Mouse (Mus musculus): ENCODE measurements around the gene Cep170b.

Gene Cep170b

GRCm38 (mm10) chr12:112736636-112736925, 16.3 kb downstream of the Cep170b start:
- no peak for DNase-seq (ENCODE audit: low read depth, low spot score)

GRCm38 (mm10) chr12:112737081-112737480, 16.8 kb downstream of the Cep170b start:
- DNase-seq (ENCODE audit: low read depth, low spot score) = no peak

- DNase-seq (ENCODE audit: low read depth, low spot score) = no peak
These were observed 17.5 kb downstream of the Cep170b start for GRCm38 (mm10) chr12:112737761-112738160.

- no peak for DNase-seq (ENCODE audit: low read depth, low spot score)
These were observed 18.2 kb downstream of the Cep170b start for GRCm38 (mm10) chr12:112738281-112739022.

GRCm38 (mm10) chr12:112739023-112739568, 18.8 kb downstream of the Cep170b start:
- no peak for DNase-seq (ENCODE audit: low read depth, low spot score)

GRCm38 (mm10) chr12:112742768-112743167, 22.5 kb downstream of the Cep170b start:
- no peak for DNase-seq (ENCODE audit: low read depth, low spot score)

- DNase-seq (ENCODE audit: low read depth, low spot score) = peak; percentile 66
These were observed 23.1 kb downstream of the Cep170b start for GRCm38 (mm10) chr12:112743168-112743975.

GRCm38 (mm10) chr12:112744211-112744610, 24.0 kb downstream of the Cep170b start:
- DNase-seq (ENCODE audit: low read depth, low spot score) = no peak

GRCm38 (mm10) chr12:112744891-112745580, 24.8 kb downstream of the Cep170b start:
- DNase-seq (ENCODE audit: low read depth, low spot score) = no peak

GRCm38 (mm10) chr12:112745716-112746115, 25.5 kb downstream of the Cep170b start:
- no peak for DNase-seq (ENCODE audit: low read depth, low spot score)

- no peak for DNase-seq (ENCODE audit: low read depth, low spot score)
These were observed 26.2 kb downstream of the Cep170b start for GRCm38 (mm10) chr12:112746461-112746807.

GRCm38 (mm10) chr12:112746808-112747605, 26.8 kb downstream of the Cep170b start:
- DNase-seq (ENCODE audit: low read depth, low spot score) = peak; percentile 69

GRCm38 (mm10) chr12:112747606-112747970, 27.3 kb downstream of the Cep170b start:
- no peak for DNase-seq (ENCODE audit: low read depth, low spot score)

- DNase-seq (ENCODE audit: low read depth, low spot score) = no peak
These were observed 30.7 kb downstream of the Cep170b start for GRCm38 (mm10) chr12:112750976-112751375.

GRCm38 (mm10) chr12:112752399-112752798, 32.1 kb downstream of the Cep170b start:
- no peak for DNase-seq (ENCODE audit: low read depth, low spot score)

- no peak for DNase-seq (ENCODE audit: low read depth, low spot score)
These were observed 35.6 kb downstream of the Cep170b start for GRCm38 (mm10) chr12:112755900-112756299.

- no peak for DNase-seq (ENCODE audit: low read depth, low spot score)
These were observed 37.6 kb downstream of the Cep170b start for GRCm38 (mm10) chr12:112757896-112758295.

- DNase-seq (ENCODE audit: low read depth, low spot score) = no peak
These were observed 39.2 kb downstream of the Cep170b start for GRCm38 (mm10) chr12:112759471-112759870.

- DNase-seq (ENCODE audit: low read depth, low spot score) = no peak
These were observed 40.1 kb downstream of the Cep170b start, which contains the start of gene Pld4 for GRCm38 (mm10) chr12:112760154-112760926. Gene Pld4, plus strand, starts transcription at chr12:112760655.

- no peak for DNase-seq (ENCODE audit: low read depth, low spot score)
These were observed 41.2 kb downstream of the Cep170b start for GRCm38 (mm10) chr12:112761411-112761810.

GRCm38 (mm10) chr12:112762018-112762417, 41.8 kb downstream of the Cep170b start:
- DNase-seq (ENCODE audit: low read depth, low spot score) = no peak

Measured in retina, postnatal 7 days (tissue).